In genomic region chr8:114390465-114391254, GRCm38 (mm10) we compare ENCODE assay signal across 11 mouse cellular contexts. TPM values are rescaled to one million over a fixed set of nuclear protein-coding genes. Genes with fewer than 3 reads are reported as not detected.
DNase-seq lines count a peak whose midpoint lies in the region; ATAC-seq and TF ChIP-seq lines count a peak whose summit lies in the region.
"Had no signal": no experiment of that assay in that cellular context is flagged by ENCODE, and none has a peak within 500 bp of the region (broad histone marks: within the 10 kb centered on the region; RNA-seq: fewer than 3 reads in every experiment).

No protein-coding gene starts in this region.

- no peaks in the 10 kb centered on the region for H3K36me3 ChIP-seq in kidney, adult 2 months (ENCODE audit: control insufficient read depth, insufficient read depth, low read length)

- no peaks in the 10 kb centered on the region for H3K4me1 ChIP-seq in kidney, adult 2 months (ENCODE audit: control insufficient read depth, insufficient read depth, low read length)

- no peak overlapping the region for H3K4me3 ChIP-seq in kidney, adult 2 months (ENCODE audit: insufficient read depth, low read depth, low read length)
- H3K4me3 ChIP-seq: erythroblast, embryonic 14.5 days had no signal

- H3K27me3 ChIP-seq in kidney, adult 2 months (replicated peaks; ENCODE audit: control insufficient read depth, insufficient read depth, low read length) = no peaks in the 10 kb centered on the region; the same call in 1 of the 2 replicates

- H3K27ac ChIP-seq in kidney, adult 2 months (ENCODE audit: insufficient read depth, low read depth, low read length) = no peak overlapping the region

- TF ChIP-seq POLR2A in kidney, adult 2 months (IDR thresholded peaks at IDR 0.05; ENCODE audit: low read depth, low read length) = no peak

- ATAC-seq in monocyte, adult 5-6 weeks (replicated peaks; ENCODE audit: insufficient number of reproducible peaks, low FRiP score, low TSS enrichment, poor library complexity, severe bottlenecking) = no peak

- WGBS in kidney, adult 2 months = 59% methylated on average over 12 of the region's 13 CpGs

- peak; percentile 5 for DNase-seq in kidney, adult 2 months
- no peak for DNase-seq in kidney, adult 8-10 months
- peak; percentile 36 for DNase-seq in 3T3-L1 (ENCODE audit: low read depth, low spot score)
- peak; percentile 16 for DNase-seq in CD4-positive helper T cell, adult 2 months (ENCODE audit: low read depth, low spot score)
- DNase-seq in embryo, embryonic 10.5 days (ENCODE audit: low spot score) = peak; percentile 28
- DNase-seq in cerebellum, postnatal 36 days = no peak
- DNase-seq: thymus, adult 2 months had no signal

- peak; percentile 48 for TF ChIP-seq CTCF in kidney, adult 2 months (conservative IDR thresholded peaks at IDR 0.05; ENCODE audit: insufficient read depth, insufficient read length, low read depth, low read length)

RNA-seq across cellular contexts. Expression of gene Clec3a, which starts 27.2 kb away (rescaled TPM):
- not detected in 2 replicates for polyA plus RNA-seq in kidney, adult 2 months (2012; rRNA removed)
- total RNA-seq in monocyte, adult 5-6 weeks (2017) = not detected in 3 replicates
- total RNA-seq: adrenal gland, adult 18-20 months had no signal
- polyA plus RNA-seq: erythroblast, embryonic 14.5 days; heart, embryonic 16.5 days; thymus, adult 2 months had no signal

RNA-seq across cellular contexts. Expression of gene Wwox, which starts 48.8 kb away (rescaled TPM):
- polyA plus RNA-seq in kidney, adult 2 months (2012; rRNA removed) = 14.5 and 15.3 TPM in 2 replicates
- total RNA-seq in monocyte, adult 5-6 weeks (2017) = 4.3 to 12.3 TPM (median 8.2 TPM) in 3 replicates

Comparison
In these comparisons a context has a peak if more than half of its experiments do, and no peak if none do; other contexts are left out.
1. DNase-seq: peak in kidney, adult 2 months (single experiment), 3T3-L1 (single experiment), CD4-positive helper T cell, adult 2 months (single experiment) and embryo, embryonic 10.5 days (single experiment); none in kidney, adult 8-10 months (0 of 2) and cerebellum, postnatal 36 days (0 of 2).